Mouse (Mus musculus): ENCODE results near the gene Ncam2.

The Ncam2 gene

DNA sequence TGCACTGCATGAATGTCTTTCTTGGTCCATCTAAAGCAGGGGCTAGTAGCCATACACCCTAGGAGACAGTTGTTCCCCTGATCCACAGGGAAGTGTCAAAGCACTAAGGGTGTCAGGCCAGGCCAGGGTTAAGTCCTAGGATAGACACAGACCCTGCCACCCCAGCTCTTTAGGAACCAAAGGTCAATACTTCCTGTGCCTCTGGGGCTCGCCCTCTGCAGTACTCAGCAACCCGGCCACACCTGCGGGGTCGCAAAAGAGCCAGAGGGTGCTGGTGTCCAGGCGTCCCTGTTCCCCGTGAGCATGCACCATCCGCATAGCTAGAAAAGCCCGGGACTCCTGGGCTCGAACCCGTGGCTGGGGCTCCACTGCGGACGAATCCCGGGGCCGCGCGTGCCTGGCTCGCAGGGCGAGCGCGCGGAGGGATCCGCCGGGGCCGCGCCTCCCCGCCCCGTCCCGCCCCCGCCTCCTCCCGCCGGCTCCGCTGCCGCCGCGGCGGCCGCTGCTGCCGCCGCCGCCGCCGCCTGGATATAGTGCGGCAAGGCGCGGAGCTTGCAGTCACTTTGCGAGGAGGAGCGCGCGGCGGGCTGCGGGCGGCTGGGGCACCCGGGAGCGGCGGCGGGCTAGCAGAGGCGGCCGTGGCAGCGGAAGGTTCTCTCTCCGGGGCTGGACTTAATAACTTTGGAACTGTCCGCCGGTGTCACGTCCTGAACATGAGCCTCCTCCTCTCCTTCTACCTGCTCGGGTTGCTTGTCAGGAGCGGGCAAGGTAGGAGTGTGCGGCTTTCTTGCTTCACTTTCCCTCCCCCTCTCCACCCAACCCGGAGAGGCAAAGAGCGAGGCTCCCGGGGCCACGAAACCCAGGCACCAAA, at the start of gene Ncam2:
Gene Ncam2 (plus strand): TSS at position 497 of the 871 bp plus-strand sequence.
- DNase-seq (ENCODE audit: inconsistent ontology term), result peak; percentile 88

DNA sequence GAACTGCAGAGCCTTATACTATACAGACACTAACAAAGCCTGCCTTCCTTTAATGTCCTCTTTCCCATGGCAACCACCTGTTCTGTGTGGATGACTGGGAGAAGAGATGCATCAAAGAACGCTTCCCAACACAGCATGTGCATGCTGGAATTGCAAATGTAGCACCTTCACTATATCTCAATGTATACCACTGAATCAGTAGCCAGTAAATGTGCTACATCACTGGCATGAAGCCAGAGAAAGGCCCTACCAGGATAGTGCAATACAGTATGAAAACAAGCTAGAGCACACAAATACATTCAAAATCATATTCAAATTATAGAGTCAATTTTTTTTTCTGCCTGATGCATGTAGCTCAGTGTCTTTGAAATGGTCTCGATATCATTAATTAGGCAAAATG, 29.7 kb upstream of the Ncam2 start:
- no peak for DNase-seq (ENCODE audit: inconsistent ontology term)

- DNase-seq (ENCODE audit: inconsistent ontology term), result peak; percentile 48
These were observed 25.1 kb upstream of the Ncam2 start for GRCm38 (mm10) chr16:81175302-81175943.

- DNase-seq (ENCODE audit: inconsistent ontology term), result no peak
These were observed 20.7 kb upstream of the Ncam2 start for GRCm38 (mm10) chr16:81179801-81180200.

- DNase-seq (ENCODE audit: inconsistent ontology term), result no peak
These were observed 12.8 kb upstream of the Ncam2 start for GRCm38 (mm10) chr16:81187579-81188179.

- DNase-seq (ENCODE audit: inconsistent ontology term), result no peak
These were observed 8.9 kb upstream of the Ncam2 start for GRCm38 (mm10) chr16:81191621-81192020.

DNA sequence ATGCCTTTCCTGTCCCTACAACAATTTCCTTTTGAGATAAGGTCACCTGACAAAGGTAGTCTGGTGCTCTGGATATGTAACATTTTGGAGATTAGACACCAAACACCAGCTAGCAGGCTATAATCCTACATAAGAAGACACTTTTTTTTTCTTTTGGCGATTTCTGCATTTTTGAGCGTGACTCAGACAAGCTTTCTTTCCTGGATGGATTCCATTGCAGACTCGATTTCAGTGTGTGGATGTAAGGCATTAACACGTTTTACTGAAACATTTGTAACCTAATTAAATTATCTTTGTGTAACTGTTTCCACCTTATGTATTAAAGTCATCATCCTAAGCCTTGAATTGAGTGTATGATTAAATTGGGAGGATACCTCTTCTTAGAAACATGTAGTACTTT, 7.9 kb upstream of the Ncam2 start:
- no peak for DNase-seq (ENCODE audit: inconsistent ontology term)

DNA sequence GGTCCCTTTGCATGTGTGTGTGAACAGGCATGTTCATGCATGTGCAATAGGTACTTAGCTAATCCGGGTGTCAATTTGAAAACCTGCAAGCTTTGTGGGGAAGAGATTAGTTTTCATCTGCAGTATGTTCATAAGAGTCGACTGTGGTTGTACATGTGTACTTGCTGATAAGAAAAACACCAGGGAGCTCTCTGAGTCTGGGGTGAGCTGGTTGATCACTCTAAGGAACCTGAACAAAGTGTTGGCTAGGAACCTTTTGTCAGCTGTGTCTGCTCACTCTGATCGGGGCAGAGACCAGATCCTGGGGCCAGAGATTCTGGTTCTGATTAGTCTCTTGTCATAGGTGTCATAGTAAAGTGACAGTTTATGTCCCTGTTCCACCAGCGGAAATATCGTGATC, 1.0 kb upstream of the Ncam2 start:
- no peak for DNase-seq (ENCODE audit: inconsistent ontology term)

GRCm38 (mm10) chr16:81201471-81201870, 974 bp downstream of the Ncam2 start:
- no peak for DNase-seq (ENCODE audit: inconsistent ontology term)

DNA sequence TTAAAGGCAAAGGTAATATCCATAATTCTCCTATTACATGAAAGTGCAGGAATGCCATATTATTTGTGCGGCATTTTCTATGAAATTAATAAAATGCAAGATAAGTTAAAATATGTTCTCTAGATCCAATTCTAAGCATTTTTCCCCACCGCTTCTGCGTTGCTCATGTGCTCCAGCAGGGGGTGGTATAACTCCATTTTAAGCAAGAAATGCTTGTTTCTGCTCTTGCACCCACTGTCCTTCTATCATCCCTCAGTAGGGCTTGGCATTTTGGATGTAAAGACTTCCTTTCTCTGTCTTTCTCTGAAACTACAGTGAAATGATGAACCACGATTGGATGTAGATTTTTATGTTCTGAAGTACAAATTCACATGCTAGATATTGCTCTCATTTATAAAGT, 1.5 kb downstream of the Ncam2 start:
- peak; percentile 63 for DNase-seq (ENCODE audit: inconsistent ontology term)

GRCm38 (mm10) chr16:81202721-81203161, 2.2 kb downstream of the Ncam2 start:
- DNase-seq (ENCODE audit: inconsistent ontology term), result no peak

DNA sequence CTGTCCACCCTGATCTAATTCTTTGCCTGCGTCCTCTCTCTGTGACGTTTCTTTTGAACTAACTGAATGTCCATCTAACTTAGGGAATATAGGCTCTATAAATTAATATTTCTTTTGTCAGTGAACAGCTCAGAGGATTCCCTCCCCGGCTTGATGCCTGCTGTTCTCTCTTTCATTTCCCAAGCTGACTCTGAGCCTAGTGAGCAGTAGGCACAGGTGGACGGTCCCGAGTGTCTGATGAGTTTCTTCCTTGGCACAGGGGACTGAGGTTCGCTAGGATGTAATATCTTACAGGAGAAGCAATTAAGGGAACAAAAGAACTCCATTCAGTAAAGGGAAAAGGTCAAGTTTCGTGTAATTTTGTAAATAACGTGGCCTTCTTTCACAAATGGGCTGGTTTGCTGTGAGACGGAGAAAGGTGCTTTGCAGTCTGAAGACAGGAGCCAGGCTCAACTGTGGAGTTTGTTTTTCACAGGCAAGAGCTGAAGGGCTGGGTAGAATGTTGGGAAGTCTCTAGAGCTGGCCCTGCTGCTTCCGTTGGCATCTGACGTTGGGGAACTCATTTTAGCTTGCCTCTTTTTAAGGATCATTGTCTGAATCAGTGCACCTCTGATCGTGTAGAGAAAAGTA, 4.0 kb downstream of the Ncam2 start:
- no peak for DNase-seq (ENCODE audit: inconsistent ontology term)

GRCm38 (mm10) chr16:81221176-81221575, 20.7 kb downstream of the Ncam2 start:
- no peak for DNase-seq (ENCODE audit: inconsistent ontology term)

GRCm38 (mm10) chr16:81223841-81224240, 23.3 kb downstream of the Ncam2 start:
- DNase-seq (ENCODE audit: inconsistent ontology term), result peak; percentile 43

DNA sequence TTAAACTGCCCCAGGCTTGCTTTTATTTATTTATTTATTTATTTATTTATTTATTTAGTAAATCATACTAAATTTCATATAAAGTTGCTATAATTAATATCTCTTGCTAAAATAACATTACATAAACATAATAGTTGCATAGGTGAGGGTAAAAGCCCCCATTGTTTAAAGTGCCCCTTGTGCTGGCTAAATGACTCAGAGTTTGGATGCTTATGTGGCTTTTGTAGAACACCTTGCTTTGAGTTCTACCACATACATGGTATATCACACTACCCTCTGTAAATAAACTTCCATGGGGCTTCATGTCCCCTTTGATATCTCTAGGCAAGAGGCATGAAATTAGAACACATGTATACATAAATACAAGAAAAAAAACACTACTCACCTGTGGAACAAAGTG, 23.8 kb downstream of the Ncam2 start:
- no peak for DNase-seq (ENCODE audit: inconsistent ontology term)

- DNase-seq (ENCODE audit: inconsistent ontology term), result no peak
These were observed 54.4 kb downstream of the Ncam2 start for GRCm38 (mm10) chr16:81254875-81255274.

GRCm38 (mm10) chr16:81260429-81260828, 59.9 kb downstream of the Ncam2 start:
- no peak for DNase-seq (ENCODE audit: inconsistent ontology term)

- no peak for DNase-seq (ENCODE audit: inconsistent ontology term)
These were observed 73.3 kb downstream of the Ncam2 start for GRCm38 (mm10) chr16:81273597-81274360.

DNA sequence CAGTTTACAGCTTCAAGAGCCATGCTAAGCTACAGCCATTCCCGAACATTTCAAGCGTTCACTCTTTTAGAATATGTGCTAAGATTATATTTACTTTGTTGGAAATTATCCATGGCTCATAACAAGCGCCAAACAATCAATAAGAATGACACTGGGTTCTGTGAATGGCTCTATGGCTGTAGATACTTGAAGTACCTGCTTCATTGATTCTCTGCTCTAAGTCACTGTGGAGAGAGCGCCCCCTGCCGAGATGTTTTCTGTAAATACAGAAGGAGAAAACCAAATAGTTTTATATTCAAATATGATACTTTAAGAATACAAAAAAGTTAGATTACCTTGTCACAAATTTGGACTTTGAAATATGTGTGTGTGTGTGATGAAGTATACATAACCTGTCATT, 83.7 kb downstream of the Ncam2 start:
- DNase-seq (ENCODE audit: inconsistent ontology term), result peak; percentile 22

DNA sequence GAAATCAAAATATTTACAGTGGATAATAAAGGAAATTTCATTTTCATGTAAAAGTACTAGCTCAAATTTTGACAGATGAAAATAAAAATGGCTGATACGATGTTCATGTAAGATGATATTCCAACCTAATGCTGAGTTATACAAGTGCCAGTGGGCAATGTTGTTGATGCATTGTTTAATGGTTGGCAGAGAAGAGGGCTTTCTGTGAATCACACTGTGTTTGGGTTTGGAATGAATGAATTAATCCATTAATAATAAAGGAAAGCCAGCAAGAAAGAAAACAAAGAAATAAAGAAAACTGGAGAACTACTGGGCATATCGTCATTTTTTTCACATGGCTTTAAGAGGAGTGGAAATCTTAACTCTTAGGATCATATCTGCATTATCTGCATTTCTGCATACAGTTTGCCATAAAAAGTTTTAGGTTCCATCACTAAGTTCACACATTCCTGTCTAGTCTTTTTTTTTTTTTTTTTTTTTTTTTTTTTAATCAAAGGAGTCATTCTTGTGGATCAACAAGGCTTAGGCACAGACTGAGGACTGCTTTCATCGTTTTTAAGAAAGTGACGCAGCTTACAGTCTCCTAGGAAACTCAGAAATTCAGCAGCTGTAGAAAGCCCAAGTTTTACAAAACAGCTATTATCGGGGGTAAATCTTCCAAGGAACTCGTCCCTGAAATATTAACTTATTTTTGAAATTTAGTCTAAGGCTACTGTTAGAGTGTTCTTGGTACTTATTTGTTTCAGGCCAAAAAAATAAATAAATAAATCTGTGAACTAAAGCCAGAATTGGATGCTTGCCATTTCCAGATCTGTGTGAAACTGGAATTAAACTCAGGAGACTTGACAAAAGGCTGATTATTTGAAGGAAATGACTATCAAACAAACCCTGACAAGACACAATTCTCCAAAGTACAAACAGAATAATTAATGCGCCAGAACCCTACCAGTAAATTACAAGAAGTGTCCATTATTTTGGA, 84.7 kb downstream of the Ncam2 start:
- DNase-seq (ENCODE audit: inconsistent ontology term), result peak; percentile 71
